Mouse (Mus musculus): ENCODE results near the gene Ass1. TPM values are rescaled to one million over a fixed set of nuclear protein-coding genes. Genes with fewer than 3 reads are reported as not detected.

Gene Ass1
- polyA plus RNA-seq (2015; fragmentation: Nextera tagmentation; extraction: Ambion mirVana) = 23.9 and 24.1 TPM in 2 replicates

DNA sequence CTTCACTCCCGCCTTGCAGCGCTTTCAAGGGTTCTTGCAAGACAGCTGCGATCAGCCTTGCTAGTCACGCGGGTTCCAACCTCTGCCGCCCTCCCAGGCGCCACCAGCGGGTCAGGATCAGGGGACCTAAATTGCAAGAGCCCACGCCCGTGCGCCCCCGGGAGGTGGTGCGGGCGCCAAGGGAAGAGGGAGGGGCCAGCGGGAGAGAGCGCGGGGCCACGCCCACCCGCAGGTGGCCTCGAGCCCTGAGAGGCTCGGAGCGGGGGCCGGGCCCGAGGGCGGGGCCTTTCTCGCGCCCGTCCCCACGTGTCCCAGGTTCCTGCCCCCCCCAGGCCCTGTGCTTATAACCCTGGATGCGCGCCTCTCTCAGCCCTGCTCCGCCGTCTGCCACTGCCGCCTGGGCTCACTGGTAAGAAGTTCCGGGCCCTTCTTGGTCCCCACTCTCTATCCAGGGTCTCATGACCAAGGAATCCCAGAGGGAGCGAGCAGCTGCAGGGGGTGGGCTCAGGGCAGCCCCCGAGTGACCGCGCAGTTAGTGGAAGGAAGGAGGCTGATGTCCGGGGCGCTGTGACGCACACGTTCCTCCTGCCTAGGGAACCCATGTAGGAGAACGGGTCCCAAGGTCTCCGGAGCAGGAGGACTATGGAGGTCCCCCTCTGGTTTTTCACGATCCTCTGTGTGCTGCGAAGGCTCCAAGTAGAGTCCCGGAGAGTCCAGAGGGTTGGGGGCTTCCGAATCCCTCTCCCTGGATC lies at the start of gene Ass1:
Gene Ass1 (plus strand): TSS at position 277 of the 752 bp plus-strand sequence.
- peak; percentile 95 for DNase-seq (ENCODE audit: low spot score)

DNA sequence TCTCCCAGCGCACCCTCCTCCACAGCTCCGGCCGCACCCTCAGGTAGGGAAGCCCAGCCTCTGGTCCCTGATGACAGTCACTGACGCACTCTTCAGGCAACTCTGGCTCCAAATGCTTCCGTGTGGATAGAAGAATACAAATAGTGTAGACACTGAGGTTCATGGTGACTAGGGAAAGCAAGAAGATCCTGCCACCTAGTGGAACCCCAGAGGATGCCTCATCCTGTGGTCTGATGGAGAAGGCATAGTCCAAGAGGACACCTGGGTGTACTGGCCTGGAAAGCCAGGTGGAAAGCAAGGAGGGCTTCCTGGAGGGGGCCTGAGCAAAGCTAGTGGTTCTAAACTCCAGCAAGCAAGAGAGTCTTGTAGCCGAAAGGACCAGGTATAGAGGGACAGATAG lies 49.1 kb upstream of the Ass1 start:
- no peak for DNase-seq (ENCODE audit: low spot score)

DNA sequence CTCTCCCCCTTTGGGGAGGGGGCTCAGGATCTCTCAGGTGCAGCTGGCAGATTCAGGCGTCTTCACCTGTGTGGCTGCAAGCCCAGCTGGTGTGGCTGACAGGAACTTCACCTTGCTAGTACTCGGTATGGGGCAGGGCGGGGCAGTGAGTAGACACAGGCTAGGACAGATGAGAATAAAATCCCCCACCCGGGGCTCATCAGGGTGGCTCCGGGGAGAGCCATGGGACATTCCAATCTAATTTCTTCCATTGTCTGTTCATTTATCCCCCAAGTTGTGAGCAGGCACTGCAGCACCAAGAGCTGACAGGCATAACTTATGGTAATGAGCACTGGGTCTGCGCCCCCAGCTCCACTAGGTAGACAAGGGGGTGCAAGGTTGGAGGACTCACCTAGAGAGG lies 47.4 kb upstream of the Ass1 start:
- no peak for DNase-seq (ENCODE audit: low spot score)

DNA sequence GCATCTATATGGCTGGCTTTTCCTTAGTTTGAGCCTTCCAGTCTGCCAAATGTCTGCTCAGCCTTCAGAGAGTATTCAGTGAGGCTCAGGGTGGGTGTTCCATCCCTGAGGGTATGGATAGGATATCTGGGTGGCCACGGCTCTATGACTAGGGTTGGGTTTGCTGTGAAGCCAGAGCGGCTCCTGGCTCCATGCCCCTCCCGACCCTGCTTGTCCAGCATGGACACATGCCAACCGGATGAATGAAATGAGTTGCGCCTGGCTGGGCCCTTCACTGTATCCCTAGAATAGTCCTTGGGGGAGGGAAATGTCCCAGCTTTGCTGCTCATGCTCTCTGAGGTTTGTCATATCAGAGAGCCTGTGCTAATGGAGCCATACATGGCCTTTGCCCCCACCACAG lies 38.5 kb upstream of the Ass1 start:
- no peak for DNase-seq (ENCODE audit: low spot score)

- DNase-seq (ENCODE audit: low spot score) = no peak
Measured at GRCm38 (mm10) chr2:31434746-31435145, 35.3 kb upstream of the Ass1 start.

GRCm38 (mm10) chr2:31435567-31435966 lies 34.4 kb upstream of the Ass1 start:
- no peak for DNase-seq (ENCODE audit: low spot score)

DNA sequence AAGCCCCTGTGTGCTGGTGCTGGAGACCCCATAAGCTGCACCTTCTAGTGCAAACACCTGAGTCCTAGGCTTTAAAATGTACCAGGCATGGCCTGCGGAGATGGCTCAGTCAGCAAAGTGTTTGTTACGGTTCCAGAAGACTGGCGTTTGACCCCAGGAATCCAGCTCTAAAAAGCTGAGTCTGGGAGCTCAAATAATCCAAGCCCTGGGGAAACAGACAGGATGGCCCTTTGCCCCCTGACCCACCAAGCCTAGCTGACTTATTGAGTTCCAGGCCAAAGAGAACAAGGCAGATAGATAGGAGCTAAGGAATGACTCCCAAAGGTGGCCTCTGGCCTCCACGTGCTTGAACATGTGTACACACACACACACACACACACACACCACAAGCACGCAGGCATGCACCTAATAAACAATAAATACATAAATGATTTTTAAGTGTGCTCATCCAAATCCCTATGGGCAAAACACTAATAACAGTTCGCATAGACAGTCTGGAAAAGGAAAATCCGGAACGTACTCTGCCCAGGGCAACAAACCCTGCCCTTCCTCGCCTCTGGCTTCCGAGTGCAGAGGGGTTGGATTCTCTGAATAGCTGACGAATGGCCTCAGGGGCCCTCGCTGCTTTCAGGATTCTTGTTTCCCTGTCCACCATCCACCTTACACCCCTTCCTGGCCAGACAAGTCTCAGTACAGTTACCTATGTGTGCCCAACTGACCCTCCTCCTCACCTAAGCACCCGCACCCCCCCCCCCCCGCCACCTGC lies 32.3 kb upstream of the Ass1 start:
- no peak for DNase-seq (ENCODE audit: low spot score)

DNA sequence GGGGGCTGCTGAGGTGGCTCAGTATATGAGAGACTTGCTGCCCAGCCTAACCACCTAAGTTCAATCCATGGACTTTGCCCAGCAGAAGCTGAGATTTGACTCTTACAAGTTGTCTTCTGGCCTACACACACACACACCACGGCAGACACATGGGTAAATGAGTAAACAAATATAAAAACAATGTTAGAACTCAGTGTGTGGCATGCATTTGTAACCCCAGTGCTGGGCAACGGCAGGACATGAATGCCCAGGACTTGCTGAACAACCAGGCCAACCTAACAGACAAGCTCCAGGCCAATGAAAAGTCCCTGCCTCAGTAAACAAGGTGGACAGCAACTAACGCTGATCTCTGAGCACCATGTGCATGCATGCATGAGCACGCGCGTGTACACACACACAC lies 30.4 kb upstream of the Ass1 start:
- no peak for DNase-seq (ENCODE audit: low spot score)

DNA sequence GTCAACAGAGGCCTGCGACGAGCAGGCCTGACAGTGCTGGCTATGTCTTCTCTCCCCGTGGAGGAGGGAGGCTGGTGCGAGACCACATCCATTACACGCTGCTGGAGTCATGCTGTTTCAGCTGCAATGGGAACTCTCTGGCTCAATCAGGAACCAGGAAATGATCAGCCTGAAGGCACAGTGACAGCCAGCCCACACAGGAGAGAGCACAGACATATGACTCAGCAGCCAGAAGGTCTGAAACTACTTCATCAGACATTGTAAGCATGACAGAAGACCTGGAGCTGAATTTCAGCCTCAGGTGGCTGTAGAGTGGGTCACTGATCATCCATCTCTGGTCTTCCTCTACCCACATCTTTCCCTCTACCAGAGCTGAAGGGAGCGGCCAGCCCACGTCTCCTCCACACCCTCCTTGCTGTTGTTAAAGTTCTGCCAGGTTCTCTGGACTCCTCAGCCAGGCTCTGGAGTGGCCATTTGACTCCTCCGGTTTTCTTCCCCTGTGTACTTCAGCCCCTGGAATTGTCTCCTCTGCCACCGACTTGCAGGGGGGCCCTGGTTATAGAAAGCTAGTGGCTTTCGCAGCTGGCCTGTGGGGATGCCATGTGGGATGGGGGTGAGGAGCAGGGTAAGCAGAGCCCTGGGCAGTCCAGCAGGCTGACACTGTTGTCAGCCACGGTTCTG lies 27.4 kb upstream of the Ass1 start:
- DNase-seq (ENCODE audit: low spot score) = no peak

DNA sequence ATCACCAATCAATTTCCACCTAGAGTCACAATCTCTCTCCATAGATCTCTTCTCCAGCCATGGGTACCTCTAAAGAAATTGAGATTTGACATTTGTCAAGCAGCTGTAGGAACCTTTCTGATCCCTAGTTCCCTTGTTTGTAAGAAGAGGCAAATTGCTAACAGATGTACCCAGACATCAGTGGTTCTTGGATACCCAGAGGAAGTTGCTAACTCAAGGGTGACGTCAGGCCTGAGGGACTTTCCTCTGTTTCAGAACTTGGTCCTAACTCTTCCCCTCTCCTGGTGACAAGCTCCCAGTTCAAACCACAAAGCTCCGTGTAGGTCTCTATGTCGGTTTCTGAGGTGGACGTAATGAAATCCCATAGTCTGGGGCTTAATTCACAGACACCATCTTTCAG lies 24.0 kb upstream of the Ass1 start:
- no peak for DNase-seq (ENCODE audit: low spot score)

DNA sequence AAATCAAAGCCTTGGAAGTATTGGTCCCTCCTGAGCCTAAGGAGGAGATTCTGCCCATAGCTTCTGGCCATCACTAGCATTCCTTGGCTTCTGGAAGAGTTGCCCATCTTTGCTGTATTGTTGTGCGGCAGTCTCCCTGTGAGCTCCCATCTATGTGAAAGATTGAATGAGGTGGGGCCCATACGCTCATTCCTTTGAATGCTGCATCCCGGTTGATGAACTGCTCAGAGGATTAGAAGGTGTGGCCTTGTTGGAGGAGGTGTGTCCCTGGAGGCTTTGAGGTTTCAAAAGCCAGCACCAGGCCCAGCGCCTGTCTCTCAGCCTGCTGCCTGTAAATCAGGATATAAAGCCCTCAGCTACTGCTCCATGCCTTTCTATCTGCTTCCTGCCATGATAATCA lies 23.6 kb upstream of the Ass1 start:
- DNase-seq (ENCODE audit: low spot score) = no peak

- no peak for DNase-seq (ENCODE audit: low spot score)
Measured at GRCm38 (mm10) chr2:31447536-31447935, 22.5 kb upstream of the Ass1 start.

GRCm38 (mm10) chr2:31448756-31449440 lies 21.1 kb upstream of the Ass1 start:
- DNase-seq (ENCODE audit: low spot score) = no peak

- DNase-seq (ENCODE audit: low spot score) = no peak
Measured at GRCm38 (mm10) chr2:31449441-31449815, 20.6 kb upstream of the Ass1 start.

GRCm38 (mm10) chr2:31449902-31450301 lies 20.1 kb upstream of the Ass1 start:
- no peak for DNase-seq (ENCODE audit: low spot score)

- DNase-seq (ENCODE audit: low spot score) = no peak
Measured at GRCm38 (mm10) chr2:31450661-31451060, 19.3 kb upstream of the Ass1 start.

DNA sequence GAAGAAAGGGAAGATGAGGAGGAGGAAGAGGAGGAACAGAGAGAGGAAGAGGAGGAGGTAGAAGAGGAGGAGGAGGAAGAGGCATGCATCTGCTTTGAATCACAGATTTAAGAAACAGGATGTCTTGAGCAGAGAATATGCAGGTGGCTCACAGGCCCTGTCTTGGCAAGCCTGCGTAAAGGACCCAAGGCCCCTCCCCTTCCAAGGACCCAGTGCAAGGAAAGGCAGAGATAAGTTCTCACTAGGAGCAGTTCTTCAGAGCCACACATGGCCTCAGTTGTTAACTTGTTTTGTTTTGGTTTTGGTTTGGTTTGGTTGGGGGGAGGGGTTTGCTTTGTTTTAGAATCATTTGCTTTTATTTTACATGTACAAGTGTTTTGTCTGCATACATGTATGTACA lies 18.5 kb upstream of the Ass1 start:
- DNase-seq (ENCODE audit: low spot score) = peak; percentile 51

DNA sequence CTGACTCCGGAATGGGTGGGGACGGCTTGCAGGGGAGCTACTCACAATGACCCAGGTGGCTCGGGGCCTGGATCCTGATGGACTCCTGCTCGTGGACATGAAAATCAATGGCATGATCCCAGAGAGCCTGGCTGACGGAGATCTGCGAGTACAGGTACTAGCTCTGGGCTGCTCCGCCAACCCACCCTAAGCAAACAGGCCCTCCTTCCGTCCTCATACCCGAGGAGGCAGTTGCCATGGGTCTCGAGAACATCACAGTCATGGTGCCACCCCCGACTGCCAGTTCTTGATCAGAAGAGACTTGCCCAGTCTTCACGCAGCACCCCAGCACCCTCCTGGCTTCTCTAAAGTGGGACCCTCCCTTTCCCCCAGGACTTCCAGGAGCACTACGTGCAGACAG lies 17.0 kb upstream of the Ass1 start:
- no peak for DNase-seq (ENCODE audit: low spot score)

GRCm38 (mm10) chr2:31453559-31454177 lies 16.3 kb upstream of the Ass1 start:
- DNase-seq (ENCODE audit: low spot score) = no peak

DNA sequence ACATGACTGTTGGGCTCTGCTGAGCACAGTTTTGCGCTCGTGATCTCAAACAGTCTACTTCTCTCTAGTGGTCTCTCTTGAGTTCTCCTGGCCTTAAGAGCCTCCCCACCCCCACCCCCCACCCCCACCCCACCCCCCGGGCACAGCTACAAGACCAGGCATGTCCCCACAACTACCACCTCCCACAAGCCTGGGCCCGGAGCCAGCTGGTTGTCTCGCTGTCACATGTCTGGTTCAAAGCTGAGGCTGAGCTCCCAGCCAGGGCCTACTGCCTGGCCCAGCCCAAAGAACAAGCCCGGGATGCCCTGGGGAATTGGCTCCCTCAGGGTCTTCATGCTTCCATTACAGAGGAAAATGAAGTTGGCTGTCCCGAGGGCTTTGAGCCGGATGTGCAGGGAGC lies 15.7 kb upstream of the Ass1 start:
- DNase-seq (ENCODE audit: low spot score) = no peak

- DNase-seq (ENCODE audit: low spot score) = no peak
Measured at GRCm38 (mm10) chr2:31455418-31455817, 14.6 kb upstream of the Ass1 start.
